Mouse (Mus musculus) midbrain, postnatal 0 days (tissue): Measurements from ENCODE around the gene Ddhd1. TPM values are rescaled to one million over a fixed set of nuclear protein-coding genes. Genes with fewer than 3 reads are reported as not detected.

Experiments
- ATAC-seq: fragments of 200-750 bp; cut with Nextera tagmentation; 2 replicates; pipeline ENCODE4 v1.8.0; 2017; ENCODE audit warnings: moderate number of reproducible peaks, mild to moderate bottlenecking, moderate TSS enrichment, moderate library complexity; ENCODE audit not compliant: low FRiP score
- DNase-seq: peaks from one replicate; pipeline ENCODE4 v3.0.0-alpha.2; 2015; ENCODE audit warnings: low spot score
- H3K27ac ChIP-seq: fragments of 300-500 bp; sonication (generic); 2 replicates; pipeline ENCODE4 v1.5.1; 2014; ENCODE audit warnings: low read depth, mild to moderate bottlenecking, low read length, mixed read lengths
- H3K27me3 ChIP-seq: fragments of 300-500 bp; sonication (generic); 2 replicates; pipeline ENCODE4 v1.6.1; 2014; ENCODE audit warnings: low read length, control low read depth, mixed read lengths; ENCODE audit not compliant: insufficient read depth
- H3K36me3 ChIP-seq: fragments of 300-500 bp; sonication (generic); 2 replicates; pipeline ENCODE4 v1.6.1; 2014; ENCODE audit warnings: low read length, control low read depth, mixed read lengths; ENCODE audit not compliant: insufficient read depth
- H3K4me1 ChIP-seq: fragments of 300-500 bp; sonication (generic); 2 replicates; pipeline ENCODE4 v1.6.1; 2014; ENCODE audit warnings: mild to moderate bottlenecking, control low read depth, antibody characterized with exemption, low read length, mixed read lengths; ENCODE audit not compliant: insufficient read depth
- H3K4me2 ChIP-seq: fragments of 300-500 bp; sonication (generic); 2 replicates; pipeline ENCODE4 v1.6.1; 2014; ENCODE audit warnings: low read depth, mild to moderate bottlenecking, low read length, mixed read lengths; ENCODE audit not compliant: poor library complexity, severe bottlenecking
- H3K4me3 ChIP-seq: fragments of 300-500 bp; sonication (generic); 2 replicates; pipeline ENCODE4 v1.5.1; 2014; ENCODE audit warnings: low read depth, mild to moderate bottlenecking, low read length, moderate library complexity
- H3K9ac ChIP-seq: fragments of 300-500 bp; sonication (generic); replicated peaks from 2 replicates; pipeline ENCODE4 v1.6.1; 2014; ENCODE audit warnings: mild to moderate bottlenecking, low read length, moderate library complexity, mixed read lengths; ENCODE audit not compliant: poor library complexity, severe bottlenecking
- H3K9me3 ChIP-seq: fragments of 300-500 bp; sonication (generic); 2 replicates; pipeline ENCODE4 v1.6.1; 2016; ENCODE audit warnings: low read length, control low read depth
- CTCF ChIP-seq: IDR thresholded peaks from 2 replicates; pipeline ENCODE4 v1.5.1; 2016; ENCODE audit warnings: antibody characterized with exemption, mild to moderate bottlenecking
- WGBS: fragments of 180-500 bp; shearing (Covaris S2); extraction: QIAGEN DNeasy Blood & Tissue Kit; methylation state at CpG from one replicate; pipeline ENCODE4 v1.1.7; 2014; 5-methylcytosine and 5-hydroxymethylcytosine counted together
- polyA plus RNA-seq: library from polyadenylated mRNA; unstranded; fragments of >200 nt; fragmentation: Nextera tagmentation; extraction: Ambion mirVana; gene quantifications from 2 replicates; pipeline ENCODE4 v1.2.1, GENCODE M21; 2015
- total RNA-seq: library from RNA; depleted of rRNA; stranded (reverse); fragments of >200 nt; gene quantifications from 2 replicates; pipeline ENCODE4 v1.2.3, GENCODE M21; 2014

Gene Ddhd1
- total and polyA plus RNA-seq, 2 experiments from 2014 or later, result 14.9 to 61.3 TPM

DNA sequence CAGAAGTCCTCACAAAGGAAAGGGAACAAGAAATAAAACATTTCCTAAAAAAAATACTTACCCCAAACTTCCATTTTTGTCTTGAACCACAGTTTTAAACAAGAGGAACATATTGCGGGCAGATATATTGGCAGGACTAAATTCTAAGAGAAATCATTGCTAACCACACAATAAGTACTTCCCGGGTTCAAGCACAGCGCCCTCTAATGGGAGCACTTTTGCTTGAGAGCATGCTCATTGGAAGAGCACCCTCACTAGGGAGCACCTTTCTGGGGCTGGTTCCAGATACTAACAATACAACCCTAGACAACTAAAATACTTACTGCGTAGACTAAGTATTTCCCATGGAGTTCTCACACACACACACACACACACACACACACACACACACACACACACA, 105.5 kb downstream of the Ddhd1 start:
- no peak overlapping the region for H3K4me3 ChIP-seq
- 83% methylated on average over 4 of the region's 4 CpGs for whole genome bisulfite sequencing
- H3K4me1 ChIP-seq, result no peaks in the 10 kb centered on the region
- no peak for TF ChIP-seq CTCF
- no peak for DNase-seq
- ATAC-seq, result no peak
- H3K9me3 ChIP-seq, result no peaks in the 10 kb centered on the region
- no peaks in the 10 kb centered on the region for H3K36me3 ChIP-seq
- no peak overlapping the region for H3K4me2 ChIP-seq
- H3K9ac ChIP-seq, result no peak overlapping the region
- H3K27me3 ChIP-seq, result no peaks in the 10 kb centered on the region
- H3K27ac ChIP-seq, result no peak overlapping the region

GRCm38 (mm10) chr14:45551121-45551768, 106.7 kb downstream of the Ddhd1 start:
- peak; percentile 73 for TF ChIP-seq CTCF
- DNase-seq, result peak; percentile 74

GRCm38 (mm10) chr14:45550010-45550647, 107.8 kb downstream of the Ddhd1 start:
- H3K36me3 ChIP-seq, result no peaks in the 10 kb centered on the region

More at GRCm38 (mm10) chr14:45551121-45551768, 106.7 kb downstream of the Ddhd1 start:
- Histone ChIP-seq H3K9me3 (no peaks in the 10 kb centered on the region), H3K27me3 (no peaks in the 10 kb centered on the region), H3K4me2 (no peak overlapping the region), H3K36me3 (no peaks in the 10 kb centered on the region), H3K4me3 (no peak overlapping the region), H3K27ac (no peak overlapping the region), H3K4me1 (no peaks in the 10 kb centered on the region), H3K9ac (no peak overlapping the region)
- WGBS, result 53% methylated on average over 17 of the region's 17 CpGs
- ATAC-seq, result peak; percentile 58; the same call in 1 of the 2 replicates

GRCm38 (mm10) chr14:45548118-45548517, 109.8 kb downstream of the Ddhd1 start:
- no peak overlapping the region for H3K9ac ChIP-seq
- no peaks in the 10 kb centered on the region for H3K36me3 ChIP-seq
- peak; percentile 71 for TF ChIP-seq CTCF
- no peaks in the 10 kb centered on the region for H3K9me3 ChIP-seq
- H3K27me3 ChIP-seq, result no peaks in the 10 kb centered on the region
- no peak overlapping the region for H3K4me3 ChIP-seq
- ATAC-seq (no peak), DNase-seq (no peak)
- H3K4me2 ChIP-seq, result no peak overlapping the region
- 81% methylated on average over 3 of the region's 3 CpGs for WGBS
- no peaks in the 10 kb centered on the region for H3K4me1 ChIP-seq
- no peak overlapping the region for H3K27ac ChIP-seq

More at GRCm38 (mm10) chr14:45550010-45550647, 107.8 kb downstream of the Ddhd1 start:
- H3K4me1 ChIP-seq, result no peaks in the 10 kb centered on the region
- H3K9ac ChIP-seq, result no peak overlapping the region
- H3K27me3 ChIP-seq, result no peaks in the 10 kb centered on the region
- no peak overlapping the region for H3K4me3 ChIP-seq
- no peaks in the 10 kb centered on the region for H3K9me3 ChIP-seq
- no peak for DNase-seq
- no peak overlapping the region for H3K4me2 ChIP-seq
- no peak for TF ChIP-seq CTCF
- no peak overlapping the region for H3K27ac ChIP-seq
- whole genome bisulfite sequencing, result 75% methylated on average over 13 of the region's 13 CpGs
- no peak for ATAC-seq

GRCm38 (mm10) chr14:45544905-45545304, 113.0 kb downstream of the Ddhd1 start:
- H3K4me2 ChIP-seq, result no peak overlapping the region
- WGBS, result 92% methylated on average over 7 of the region's 7 CpGs
- no peak for ATAC-seq
- TF ChIP-seq CTCF, result no peak
- no peaks in the 10 kb centered on the region for H3K9me3 ChIP-seq
- H3K4me1 ChIP-seq, result no peaks in the 10 kb centered on the region
- no peak overlapping the region for H3K9ac ChIP-seq
- DNase-seq, result no peak
- H3K27ac ChIP-seq, result no peak overlapping the region
- H3K36me3 ChIP-seq, result no peaks in the 10 kb centered on the region
- H3K4me3 ChIP-seq, result no peak overlapping the region
- no peaks in the 10 kb centered on the region for H3K27me3 ChIP-seq

GRCm38 (mm10) chr14:45544026-45544425, 113.9 kb downstream of the Ddhd1 start:
- H3K36me3 ChIP-seq, result no peaks in the 10 kb centered on the region
- no peaks in the 10 kb centered on the region for H3K27me3 ChIP-seq
- ATAC-seq (no peak), DNase-seq (no peak)
- no peak overlapping the region for H3K4me3 ChIP-seq
- H3K9me3 ChIP-seq, result no peaks in the 10 kb centered on the region
- WGBS, result 79% methylated on average over 5 of the region's 6 CpGs
- no peak overlapping the region for H3K9ac ChIP-seq
- H3K27ac ChIP-seq, result no peak overlapping the region
- no peak overlapping the region for H3K4me2 ChIP-seq
- TF ChIP-seq CTCF, result no peak
- H3K4me1 ChIP-seq, result no peaks in the 10 kb centered on the region
